Mouse (Mus musculus): ENCODE data around the gene Dcp1b.
A peak's percentile ranks its signal among the peaks of the same experiment; 100 is the strongest.

Gene Dcp1b

GRCm38 (mm10) chr6:119175078-119175853 is at the start of gene Dcp1b:
TSS of gene Dcp1b (plus strand) at chr6:119175253.
- DNase-seq: peak; percentile 82

GRCm38 (mm10) chr6:119126991-119127390 is 48.1 kb upstream of the Dcp1b start:
- DNase-seq: no peak

- no peak for DNase-seq
These were observed 47.0 kb upstream of the Dcp1b start for GRCm38 (mm10) chr6:119128076-119128475.

DNA sequence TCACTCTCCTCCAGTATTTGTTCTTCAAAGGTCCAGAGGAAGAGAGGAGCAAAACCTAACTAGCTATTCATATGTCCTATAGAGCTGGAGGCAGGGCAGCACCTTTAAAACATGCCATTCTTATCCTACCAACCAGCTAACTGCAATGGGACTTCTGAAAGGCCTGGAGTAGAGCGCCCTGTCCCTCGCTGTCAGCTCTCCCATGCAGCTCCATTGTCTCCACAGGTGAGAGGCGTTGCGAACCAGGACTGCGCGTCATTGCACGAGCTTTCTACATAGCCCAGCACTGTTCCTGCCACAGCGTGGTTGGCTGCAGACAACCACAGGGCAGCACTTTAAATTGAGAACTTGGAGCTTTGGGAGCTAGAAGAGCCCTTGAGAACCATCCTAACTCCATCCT is 46.5 kb upstream of the Dcp1b start:
- no peak for DNase-seq

DNA sequence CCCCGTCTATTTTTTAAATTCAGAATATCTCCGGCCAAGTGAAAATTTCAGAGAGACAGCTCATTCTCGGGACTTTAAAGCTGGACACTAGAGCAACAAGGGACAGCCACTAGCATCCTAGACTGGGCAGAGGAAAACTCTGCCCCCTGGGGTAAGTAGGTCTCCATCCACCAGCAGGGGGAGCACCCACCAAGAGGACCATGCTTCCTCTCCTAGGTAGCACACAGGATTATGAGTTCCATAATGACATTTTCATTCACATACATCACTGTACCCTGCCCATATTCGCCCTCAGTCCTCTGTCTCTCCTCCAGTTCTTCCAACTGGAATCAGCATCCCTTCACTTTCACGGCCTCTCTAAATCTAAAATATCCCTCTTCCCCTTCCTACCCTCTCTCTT is 45.4 kb upstream of the Dcp1b start:
- no peak for DNase-seq

- DNase-seq: no peak
These were observed 42.8 kb upstream of the Dcp1b start for GRCm38 (mm10) chr6:119132111-119132735.

DNA sequence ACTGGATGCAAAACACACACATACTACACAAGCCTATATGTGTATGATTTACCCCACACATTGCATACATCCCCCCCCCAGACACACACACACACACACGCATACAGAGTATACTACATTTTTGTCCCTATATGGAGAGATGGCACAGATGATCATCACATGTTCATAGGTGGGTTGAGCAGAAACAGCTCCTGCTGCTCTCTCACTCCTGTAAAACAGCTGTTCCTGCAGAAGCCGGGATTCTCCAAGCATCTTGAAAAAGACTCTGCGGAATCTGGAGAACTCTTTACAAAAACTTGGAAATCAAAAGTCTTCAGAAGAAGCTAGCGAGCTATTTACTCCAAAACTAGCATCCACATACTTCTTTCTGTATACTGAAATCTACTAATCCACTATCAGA is 42.2 kb upstream of the Dcp1b start:
- no peak for DNase-seq

GRCm38 (mm10) chr6:119137768-119138167 is 37.3 kb upstream of the Dcp1b start:
- DNase-seq: no peak

- no peak for DNase-seq
These were observed 35.5 kb upstream of the Dcp1b start for GRCm38 (mm10) chr6:119139561-119139960.

DNA sequence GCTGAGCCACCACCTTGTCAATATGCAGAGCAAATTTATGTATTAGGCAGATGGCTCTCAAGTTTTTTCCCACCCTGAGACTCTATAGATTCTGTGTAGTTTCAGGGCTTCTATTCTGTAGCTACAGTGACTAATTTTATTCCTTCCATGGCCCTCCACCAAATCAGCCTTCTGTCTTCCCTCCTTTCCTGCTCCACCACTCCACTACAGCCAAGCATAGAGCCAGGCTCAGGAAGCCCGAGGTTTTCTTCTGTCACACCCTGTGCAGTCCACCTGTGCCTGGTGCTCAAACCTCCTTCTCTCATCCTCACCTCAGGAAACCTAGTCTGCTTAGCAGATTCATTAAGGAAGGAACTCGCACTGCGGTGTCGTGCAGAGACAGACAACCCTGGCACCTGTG is 29.9 kb upstream of the Dcp1b start:
- no peak for DNase-seq

DNA sequence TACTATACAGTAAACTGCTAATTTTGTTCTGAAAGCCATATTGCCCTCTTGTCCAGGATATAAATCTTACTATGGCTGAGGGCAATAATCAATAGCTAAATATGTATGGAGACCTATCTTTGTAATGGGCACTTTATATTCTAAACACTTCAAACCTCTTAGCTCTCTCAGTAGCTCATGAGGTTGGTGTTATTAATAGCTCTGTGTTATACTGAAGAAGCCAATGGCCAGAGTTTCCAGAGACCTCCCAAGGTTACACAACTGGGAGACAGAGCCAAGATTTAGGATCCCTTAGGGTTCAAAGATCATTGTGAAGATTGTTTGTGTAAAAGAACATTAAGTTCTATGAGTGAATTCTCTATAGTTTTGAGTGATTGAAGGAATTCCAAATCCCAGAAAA is 9.4 kb upstream of the Dcp1b start:
- DNase-seq: no peak

GRCm38 (mm10) chr6:119174307-119175074 is 562 bp upstream of the Dcp1b start:
- no peak for DNase-seq

DNA sequence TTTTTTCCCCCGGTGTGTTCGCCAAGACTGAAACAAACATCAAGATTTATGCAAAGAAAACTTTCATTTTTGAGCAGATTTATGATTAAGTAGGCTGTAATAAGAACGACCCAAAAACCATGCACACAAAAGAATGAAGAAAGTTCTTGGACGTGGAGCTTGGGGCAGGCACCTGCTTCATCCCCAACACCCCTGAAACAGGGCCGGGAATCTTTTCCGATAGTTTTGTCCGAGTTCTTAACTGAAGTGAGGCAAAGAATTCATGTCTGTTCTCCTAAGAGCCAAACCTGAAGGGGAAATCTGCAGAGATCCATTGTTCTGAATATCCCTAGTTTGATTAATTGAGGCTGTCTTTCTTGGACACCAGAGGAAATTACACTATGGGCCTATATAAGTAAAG is 1.1 kb downstream of the Dcp1b start:
- DNase-seq: no peak

- DNase-seq: no peak
These were observed 2.0 kb downstream of the Dcp1b start for GRCm38 (mm10) chr6:119177101-119177500.

DNA sequence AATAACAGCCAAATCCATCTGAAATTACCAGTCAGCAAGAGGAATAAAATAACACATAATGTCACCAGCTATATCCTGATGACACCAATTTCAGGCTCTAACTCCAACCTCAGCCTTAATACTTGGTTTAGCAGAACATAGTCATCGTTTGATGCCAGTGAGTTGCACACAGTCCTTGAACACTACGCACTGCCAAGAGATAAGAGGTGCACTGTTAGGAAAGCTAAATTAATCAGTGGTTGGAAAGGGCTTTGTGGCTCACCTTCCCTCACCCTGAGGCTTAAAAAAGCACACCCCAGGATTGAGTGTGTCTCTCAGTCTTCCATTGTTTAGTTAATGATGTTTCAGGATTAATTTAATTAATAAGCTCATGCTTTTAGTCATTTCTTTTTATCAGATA is 5.1 kb downstream of the Dcp1b start:
- no peak for DNase-seq

DNA sequence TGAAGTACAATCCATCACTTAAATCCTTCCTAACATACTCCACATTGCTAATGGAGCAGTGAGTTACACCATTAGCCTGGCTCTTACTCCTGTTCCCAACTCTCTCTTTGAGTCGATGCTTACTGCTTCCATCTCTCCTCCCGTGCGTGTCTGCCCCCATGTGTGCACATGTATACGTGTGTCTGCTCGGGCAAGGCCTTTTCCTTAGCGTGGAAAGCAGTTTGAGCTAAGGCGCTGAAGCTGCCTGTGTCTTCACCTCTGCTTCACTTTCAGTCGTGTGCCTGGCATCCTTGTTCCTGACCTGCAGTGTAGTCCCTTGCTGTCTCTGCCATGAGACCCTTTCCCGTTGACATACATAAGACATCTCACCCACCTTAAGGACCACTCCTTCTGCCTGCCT is 7.2 kb downstream of the Dcp1b start:
- no peak for DNase-seq

- DNase-seq: no peak
These were observed 8.7 kb downstream of the Dcp1b start for GRCm38 (mm10) chr6:119183781-119184180.

GRCm38 (mm10) chr6:119186658-119187057 is 11.6 kb downstream of the Dcp1b start:
- peak; percentile 21 for DNase-seq

GRCm38 (mm10) chr6:119187631-119188030 is 12.6 kb downstream of the Dcp1b start:
- peak; percentile 10 for DNase-seq

- no peak for DNase-seq
These were observed 16.4 kb downstream of the Dcp1b start for GRCm38 (mm10) chr6:119191478-119191877.

DNA sequence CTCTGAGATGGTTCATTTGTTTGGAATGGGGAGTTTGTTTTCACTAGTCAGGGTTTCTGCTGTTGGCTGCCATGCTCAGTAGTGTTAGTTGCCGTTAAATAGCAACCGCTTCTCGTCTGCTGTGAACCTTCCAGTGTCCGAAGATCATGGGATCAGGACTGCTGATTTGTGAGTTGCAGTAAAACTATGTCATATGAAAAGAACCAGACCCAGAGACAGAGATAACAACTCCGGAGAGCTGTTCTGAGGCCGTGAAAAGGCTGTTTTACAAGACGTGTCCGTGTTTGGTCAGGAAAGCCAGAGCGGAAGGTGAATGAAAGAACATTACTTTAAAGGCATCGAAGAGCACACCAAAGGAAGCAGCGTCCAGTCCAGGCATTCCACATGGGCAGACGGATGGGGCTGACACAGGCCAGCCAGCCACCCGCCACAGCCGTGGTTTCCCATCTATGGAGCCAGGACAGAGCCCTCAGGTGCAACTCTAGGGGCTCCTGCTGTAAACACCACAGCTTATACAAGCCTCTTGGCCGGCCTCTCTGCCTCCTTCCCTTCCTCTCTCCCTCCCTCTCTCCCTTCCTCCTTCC is 18.6 kb downstream of the Dcp1b start:
- no peak for DNase-seq

- DNase-seq: no peak
These were observed 19.1 kb downstream of the Dcp1b start for GRCm38 (mm10) chr6:119194161-119194560.

DNA sequence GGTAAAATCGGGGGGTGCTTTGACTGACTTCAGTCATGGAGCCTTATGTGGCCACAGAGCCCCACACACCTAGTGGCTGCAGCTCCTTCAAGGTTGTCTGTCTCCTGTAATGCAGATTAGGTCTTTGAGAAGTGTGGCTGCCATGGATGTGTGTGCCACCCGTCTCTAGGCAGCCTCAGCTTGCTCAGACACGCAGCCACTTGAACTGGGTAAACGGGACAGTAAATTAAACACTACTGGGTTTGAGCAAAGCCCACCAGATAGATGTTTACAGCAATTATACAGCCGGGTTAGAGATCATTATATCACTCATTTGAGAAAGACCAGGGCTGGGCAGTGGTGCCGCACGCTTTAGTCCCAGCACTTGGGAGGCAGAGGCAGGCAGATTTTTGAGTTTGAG is 19.5 kb downstream of the Dcp1b start:
- no peak for DNase-seq
